Mouse (Mus musculus): ENCODE data around the gene Olfr594. TPM values are rescaled to one million over a fixed set of nuclear protein-coding genes. Genes with fewer than 3 reads are reported as not detected.
"Not testable (repeated sequence)": the region's sequence is repeated elsewhere in the genome, so short reads cannot be mapped to it uniquely, and the experiment has no call there.

Gene Olfr594
- not detected for total RNA-seq (2021)
- long read RNA-seq, experiment 1: 0 reads
- long read RNA-seq, experiment 2: 0 reads

DNA sequence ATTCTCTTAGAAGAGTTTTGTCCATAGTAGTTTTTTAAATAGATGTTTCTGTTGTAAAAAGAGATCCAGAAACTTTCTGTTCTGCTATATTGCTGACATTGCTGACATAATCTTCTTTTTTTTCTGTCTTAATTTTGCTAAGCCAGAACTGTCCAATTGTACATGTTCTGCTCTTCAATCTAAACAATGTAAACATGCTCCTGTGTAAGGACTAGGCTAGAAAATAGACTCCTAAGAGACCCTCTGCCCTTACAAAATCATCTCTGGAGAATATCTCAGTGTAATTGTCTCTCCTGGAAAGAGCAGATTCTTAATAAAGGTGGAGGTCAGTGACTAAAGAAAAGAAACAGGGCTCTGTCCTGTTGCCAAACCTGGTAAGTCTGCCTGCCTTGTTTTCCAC lies at the start of gene Olfr594:
Gene Olfr594 (plus strand): TSS at position 301 of the 400 bp plus-strand sequence.
- no peak for DNase-seq

DNA sequence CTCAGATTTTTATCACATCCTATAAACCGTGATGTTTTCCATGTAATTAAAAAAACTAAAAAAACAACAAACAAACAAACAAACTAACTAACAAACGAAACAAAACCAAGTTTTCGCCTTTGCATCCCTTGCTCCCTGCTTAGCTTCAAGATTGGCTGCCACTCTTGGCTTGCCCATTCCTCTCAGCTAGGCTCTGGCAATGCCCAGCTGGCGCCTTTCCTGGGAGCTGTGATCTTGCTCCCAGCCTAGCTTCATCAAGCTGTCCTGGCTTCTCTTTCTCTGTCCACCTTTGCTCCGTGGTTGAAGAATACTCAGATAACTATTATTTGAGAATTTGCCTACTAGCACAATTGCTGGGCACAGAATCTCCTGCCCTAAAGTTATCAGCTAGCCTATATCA lies 47.1 kb upstream of the Olfr594 start:
- no peak for DNase-seq

DNA sequence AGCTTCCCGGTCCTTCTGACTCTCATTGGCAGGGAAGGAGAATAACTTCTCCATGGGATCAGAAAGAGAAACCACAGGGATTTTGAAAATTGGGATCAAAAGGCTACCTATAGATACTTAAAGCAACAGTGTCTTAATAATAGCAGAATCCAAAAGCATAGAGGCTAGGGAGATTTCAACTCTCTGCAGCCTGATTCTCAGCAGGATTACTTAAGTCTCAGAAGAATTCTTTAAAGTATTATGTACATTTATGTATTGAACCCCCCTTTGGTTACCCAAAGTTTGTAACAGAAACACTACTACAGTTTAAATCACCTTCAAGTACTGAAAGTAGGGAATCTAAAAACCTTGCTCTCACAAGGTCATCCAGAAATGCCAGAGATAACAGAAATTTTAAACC lies 38.6 kb upstream of the Olfr594 start, which contains the start of gene Olfr591:
Gene Olfr591 (minus strand): TSS at position 101 of the 400 bp plus-strand sequence.
- DNase-seq: no peak

DNA sequence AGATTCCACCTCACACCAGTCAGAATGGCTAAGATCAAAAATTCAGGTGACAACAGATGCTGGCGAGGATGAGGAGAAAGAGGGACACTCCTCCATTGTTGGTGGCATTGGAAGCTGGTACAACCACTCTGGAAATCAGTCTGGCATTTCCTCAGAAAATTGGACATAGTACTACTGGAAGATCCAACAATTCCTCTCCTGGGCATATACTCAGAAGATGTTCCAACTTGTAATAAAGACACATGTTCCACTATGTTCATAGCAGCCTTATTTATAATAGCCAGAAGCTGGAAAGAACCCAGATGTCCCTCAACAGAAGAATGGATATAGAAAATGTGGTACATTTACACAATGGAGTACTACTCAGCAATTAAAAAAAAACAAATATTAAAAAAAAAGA lies 32.3 kb upstream of the Olfr594 start, which contains the start of gene Olfr592:
Gene Olfr592 (plus strand): TSS at position 301 of the 400 bp plus-strand sequence.
- DNase-seq: not testable (repeated sequence)

DNA sequence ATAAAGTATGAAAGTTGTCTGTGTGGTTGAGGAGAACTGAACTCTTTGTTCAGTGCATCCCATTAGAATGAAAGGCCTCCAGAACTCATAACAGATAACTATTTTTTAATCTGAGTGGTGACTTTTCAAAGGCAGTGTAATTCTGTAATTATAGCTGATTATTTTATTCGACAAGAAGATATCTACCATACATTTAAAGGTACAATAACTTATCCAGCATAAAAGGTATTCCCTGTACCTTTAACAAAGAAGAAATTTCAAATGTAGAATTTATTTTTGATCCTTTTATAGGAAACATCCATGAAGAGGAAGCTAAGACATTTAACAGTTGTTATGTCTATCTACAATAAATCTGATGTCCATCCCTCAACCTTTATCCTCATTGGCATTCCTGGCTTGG lies 5.2 kb upstream of the Olfr594 start, which contains the start of gene Olfr593:
Gene Olfr593 (plus strand): TSS at position 301 of the 400 bp plus-strand sequence.
- no peak for DNase-seq

DNA sequence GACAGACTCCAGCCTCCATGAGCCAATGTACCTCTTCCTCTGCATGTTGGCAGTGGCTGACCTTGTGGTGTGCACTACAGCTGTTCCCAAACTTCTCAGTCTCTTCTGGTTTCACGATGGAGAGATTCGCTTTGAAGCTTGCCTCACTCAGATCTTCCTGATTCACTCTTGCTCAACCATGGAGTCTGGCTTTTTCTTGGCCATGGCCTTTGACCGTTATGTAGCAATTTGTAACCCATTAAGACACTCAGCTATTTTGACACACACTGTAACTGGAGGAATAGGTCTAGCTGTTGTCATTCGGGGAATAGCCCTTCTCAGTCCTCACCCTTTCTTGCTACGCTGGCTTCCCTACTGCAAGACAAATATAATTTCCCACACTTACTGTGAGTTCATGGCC lies 4.7 kb upstream of the Olfr594 start:
- not testable (repeated sequence) for DNase-seq

DNA sequence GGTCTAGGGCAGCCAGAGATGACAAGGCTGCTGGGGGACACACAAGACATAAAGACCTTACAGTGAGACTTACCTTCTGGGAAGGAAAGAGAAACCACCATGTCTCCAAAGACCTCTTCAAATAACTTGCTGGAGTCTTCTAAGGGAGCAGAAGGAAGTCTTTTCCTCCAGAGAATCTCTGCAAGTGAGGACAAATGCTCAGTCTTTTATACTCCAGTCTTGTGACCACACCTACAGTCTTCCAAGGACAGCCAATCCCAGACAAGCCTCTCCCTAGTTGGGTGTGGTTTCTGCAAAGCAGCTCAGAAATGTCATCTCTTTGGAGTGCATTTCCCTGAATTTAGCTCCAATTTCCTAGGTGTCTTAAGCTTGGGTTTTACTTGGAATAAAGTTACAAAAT lies 35.6 kb downstream of the Olfr594 start, which contains the start of gene Usp17ld:
Gene Usp17ld (minus strand): TSS at position 101 of the 400 bp plus-strand sequence.
- DNase-seq: not testable (repeated sequence)

Small RNAs within 50 kb of the gene (microRNA-seq; reads per million reads assigned to microRNA genes)
- gene Gm23550 (ENCODE audit: borderline replicate concordance in 2 of 2) (0 reads per million in 2 experiments), gene Gm25171 (ENCODE audit: borderline replicate concordance in 2 of 2) (0 reads per million in 2 experiments)

Other genes with a start within 250 kb of the Olfr594 start
- gene Olfr577, start 241.1 kb upstream of the Olfr594 start, total RNA-seq (2021): not detected
- gene Olfr578, start 227.7 kb upstream of the Olfr594 start, total RNA-seq (2021): not detected
- gene Olfr582, start 179.0 kb upstream of the Olfr594 start, total RNA-seq (2021): not detected
- not detected for gene Olfr583, start 165.7 kb upstream of the Olfr594 start, total RNA-seq (2021)
- not detected for gene Olfr584, start 135.1 kb upstream of the Olfr594 start, total RNA-seq (2021)
- not detected for gene Olfr585, start 119.3 kb upstream of the Olfr594 start, total RNA-seq (2021)
- not detected for gene Olfr586, start 91.4 kb upstream of the Olfr594 start, total RNA-seq (2021)
- gene Olfr588-ps1, start 76.1 kb upstream of the Olfr594 start, total RNA-seq (2021): not detected
- not detected for gene Olfr589, start 60.6 kb upstream of the Olfr594 start, total RNA-seq (2021)
- gene Olfr591, start 38.7 kb upstream of the Olfr594 start, total RNA-seq (2021): not detected
- not detected for gene Olfr592, start 32.2 kb upstream of the Olfr594 start, total RNA-seq (2021)
- not detected for gene Olfr593, start 5.1 kb upstream of the Olfr594 start, total RNA-seq (2021)
- gene Usp17ld, start 35.5 kb downstream of the Olfr594 start, total RNA-seq (2021): not detected
- gene Olfr596, start 88.7 kb downstream of the Olfr594 start, total RNA-seq (2021): not detected
- gene Olfr597, start 99.3 kb downstream of the Olfr594 start, total RNA-seq (2021): not detected
- not detected for gene Olfr598, start 106.6 kb downstream of the Olfr594 start, total RNA-seq (2021)
- gene Olfr599, start 118.9 kb downstream of the Olfr594 start, total RNA-seq (2021): not detected
- gene Olfr600, start 132.7 kb downstream of the Olfr594 start, total RNA-seq (2021): not detected
- not detected for gene Olfr601, start 145.7 kb downstream of the Olfr594 start, total RNA-seq (2021)
- gene Olfr603, start 169.2 kb downstream of the Olfr594 start, total RNA-seq (2021): not detected
- not detected for gene Usp17lc, start 198.1 kb downstream of the Olfr594 start, total RNA-seq (2021)
- not detected for gene Olfr605, start 228.4 kb downstream of the Olfr594 start, total RNA-seq (2021)
- gene Olfr606, start 232.1 kb downstream of the Olfr594 start, total RNA-seq (2021): not detected
- not detected for gene Olfr607, start 247.2 kb downstream of the Olfr594 start, total RNA-seq (2021)